Mouse (Mus musculus) neural tube, embryonic 14.5 days (tissue): ENCODE data around the gene Pgbd5. TPM values are rescaled to one million over a fixed set of nuclear protein-coding genes. Genes with fewer than 3 reads are reported as not detected.

Source experiments
- ATAC-seq: fragments of 200-750 bp; cut with Nextera tagmentation; 2 replicates; pipeline ENCODE4 v1.8.0; 2017; ENCODE audit warnings: low read depth, mild to moderate bottlenecking, moderate TSS enrichment, moderate library complexity
- H3K27ac ChIP-seq: fragments of 300-500 bp; sonication (generic); 2 replicates; pipeline ENCODE4 v1.5.1; 2014; ENCODE audit warnings: low read depth, mild to moderate bottlenecking, control low read depth, low read length, moderate library complexity, mixed read lengths
- H3K27me3 ChIP-seq: fragments of 300-500 bp; sonication (generic); 2 replicates; pipeline ENCODE4 v1.6.1; 2014; ENCODE audit warnings: low read length; ENCODE audit not compliant: control insufficient read depth, insufficient read depth
- H3K36me3 ChIP-seq: fragments of 300-500 bp; sonication (generic); 2 replicates; pipeline ENCODE4 v1.6.1; 2014; ENCODE audit warnings: low read length, mixed read lengths; ENCODE audit not compliant: control insufficient read depth, insufficient read depth
- H3K4me1 ChIP-seq: fragments of 300-500 bp; sonication (generic); 2 replicates; pipeline ENCODE4 v1.6.1; 2014; ENCODE audit warnings: low read length; ENCODE audit not compliant: control insufficient read depth, insufficient read depth
- H3K4me2 ChIP-seq: fragments of 300-500 bp; sonication (generic); 2 replicates; pipeline ENCODE4 v1.6.1; 2014; ENCODE audit warnings: mild to moderate bottlenecking, low read depth, low read length, control low read depth
- H3K4me3 ChIP-seq: fragments of 300-500 bp; sonication (generic); 2 replicates; pipeline ENCODE4 v1.5.1; 2014; ENCODE audit warnings: low read depth, low read length, control low read depth, mixed read lengths
- H3K9ac ChIP-seq: fragments of 300-500 bp; sonication (generic); replicated peaks from 2 replicates; pipeline ENCODE4 v1.6.1; 2014; ENCODE audit warnings: low read depth, mild to moderate bottlenecking, control low read depth, low read length, mixed read lengths
- H3K9me3 ChIP-seq: fragments of 300-500 bp; sonication (generic); 2 replicates; pipeline ENCODE4 v1.6.1; 2016; ENCODE audit warnings: low read length; ENCODE audit not compliant: control insufficient read depth
- WGBS: fragments of 180-500 bp; shearing (Covaris S2); extraction: QIAGEN DNeasy Blood & Tissue Kit; methylation state at CpG from one replicate; pipeline ENCODE4 v1.1.7; 2014; 5-methylcytosine and 5-hydroxymethylcytosine counted together
- polyA plus RNA-seq: library from polyadenylated mRNA; unstranded; fragments of >200 nt; fragmentation: Nextera tagmentation; extraction: Ambion mirVana; gene quantifications from 2 replicates; pipeline ENCODE4 v1.2.1, GENCODE M21; 2014

The Pgbd5 gene
- polyA plus RNA-seq, 1 experiment from 2014 or later: 17.1 TPM

- Histone ChIP-seq H3K9ac (no peak overlapping the region), H3K4me3 (no peak overlapping the region), H3K4me2 (no peak overlapping the region), H3K27me3 (no peaks in the 10 kb centered on the region), H3K36me3 (peaks cover 22% of the 10 kb centered on the region; the same call in 1 of the 2 replicates), H3K9me3 (no peaks in the 10 kb centered on the region), H3K27ac (no peak overlapping the region), H3K4me1 (no peaks in the 10 kb centered on the region)
- no peak for ATAC-seq
- 92% methylated on average over 3 of the region's 3 CpGs for WGBS
Observed at GRCm38 (mm10) chr8:124331094-124331493, 108.4 kb downstream of the Pgbd5 start.

- Histone ChIP-seq H3K4me2 (no peak overlapping the region), H3K36me3 (peaks cover 17% of the 10 kb centered on the region; the same call in 1 of the 2 replicates), H3K9ac (no peak overlapping the region), H3K9me3 (no peaks in the 10 kb centered on the region), H3K27me3 (no peaks in the 10 kb centered on the region), H3K4me1 (no peaks in the 10 kb centered on the region), H3K4me3 (no peak overlapping the region), H3K27ac (no peak overlapping the region)
- peak; percentile 84 for ATAC-seq
- 64% methylated on average over 2 of the region's 3 CpGs for WGBS
Observed at GRCm38 (mm10) chr8:124330433-124330832, 109.0 kb downstream of the Pgbd5 start.

- no peak overlapping the region for H3K4me3 ChIP-seq
- no peak overlapping the region for H3K27ac ChIP-seq
- peaks cover 12% of the 10 kb centered on the region; the same call in 1 of the 2 replicates for H3K36me3 ChIP-seq
- H3K9ac ChIP-seq: no peak overlapping the region
- H3K9me3 ChIP-seq: no peaks in the 10 kb centered on the region
- ATAC-seq: no peak
- 40% methylated on average over 10 of the region's 10 CpGs for WGBS
- H3K4me2 ChIP-seq: no peak overlapping the region
- H3K27me3 ChIP-seq: no peaks in the 10 kb centered on the region
- H3K4me1 ChIP-seq: no peaks in the 10 kb centered on the region
Observed at GRCm38 (mm10) chr8:124329690-124330089, 109.8 kb downstream of the Pgbd5 start.

- WGBS: 85% methylated on average over 7 of the region's 7 CpGs
Observed at GRCm38 (mm10) chr8:124328259-124328658, 111.2 kb downstream of the Pgbd5 start.

GRCm38 (mm10) chr8:124323356-124323755 lies 116.1 kb downstream of the Pgbd5 start:
- 0 out of 2 replicates have a peak, but pooled peaks cover 9% of the 10 kb centered on the region for H3K36me3 ChIP-seq
- H3K27ac ChIP-seq: no peak overlapping the region
- peaks cover 25% of the 10 kb centered on the region for H3K4me1 ChIP-seq
- H3K4me3 ChIP-seq: no peak overlapping the region
- WGBS: 92% methylated on average over 14 of the region's 14 CpGs
- no peak overlapping the region for H3K4me2 ChIP-seq
- no peaks in the 10 kb centered on the region for H3K27me3 ChIP-seq
- no peak for ATAC-seq
- no peak overlapping the region for H3K9ac ChIP-seq
- no peaks in the 10 kb centered on the region for H3K9me3 ChIP-seq

More at GRCm38 (mm10) chr8:124328259-124328658, 111.2 kb downstream of the Pgbd5 start:
- Histone ChIP-seq H3K9me3 (no peaks in the 10 kb centered on the region), H3K4me1 (no peaks in the 10 kb centered on the region), H3K27ac (no peak overlapping the region), H3K27me3 (no peaks in the 10 kb centered on the region), H3K4me2 (no peak overlapping the region), H3K4me3 (no peak overlapping the region), H3K9ac (no peak overlapping the region), H3K36me3 (0 out of 2 replicates have a peak, but pooled peaks cover 12% of the 10 kb centered on the region)
- ATAC-seq: no peak

- Histone ChIP-seq H3K9ac (no peak overlapping the region), H3K36me3 (0 out of 2 replicates have a peak, but pooled peaks cover 3% of the 10 kb centered on the region), H3K27me3 (no peaks in the 10 kb centered on the region), H3K4me2 (no peak overlapping the region), H3K4me3 (no peak overlapping the region), H3K27ac (peak overlapping the region; percentile 52; the same call in 1 of the 2 replicates), H3K4me1 (peaks cover 33% of the 10 kb centered on the region), H3K9me3 (no peaks in the 10 kb centered on the region)
- ATAC-seq: no peak
- 34% methylated on average over 12 of the region's 12 CpGs for WGBS
Observed at GRCm38 (mm10) chr8:124321227-124321840, 118.1 kb downstream of the Pgbd5 start.

- no peak overlapping the region for H3K4me3 ChIP-seq
- no peak overlapping the region for H3K27ac ChIP-seq
- 97% methylated on average over 4 of the region's 4 CpGs for WGBS
- H3K4me2 ChIP-seq: no peak overlapping the region
- no peaks in the 10 kb centered on the region for H3K27me3 ChIP-seq
- peaks cover 47% of the 10 kb centered on the region for H3K4me1 ChIP-seq
- no peak overlapping the region for H3K9ac ChIP-seq
- H3K9me3 ChIP-seq: no peaks in the 10 kb centered on the region
- no peak for ATAC-seq
- no peaks in the 10 kb centered on the region for H3K36me3 ChIP-seq
Observed at GRCm38 (mm10) chr8:124319316-124319652, 120.2 kb downstream of the Pgbd5 start.

Other genes with a start within 250 kb of the Pgbd5 start
- gene Galnt2, start 208.3 kb downstream of the Pgbd5 start, polyA plus RNA-seq: 55.8 and 57.7 TPM in 2 replicates
- 32.3 and 37.7 TPM in 2 replicates for gene Cog2, start 81.1 kb upstream of the Pgbd5 start, polyA plus RNA-seq
- 0.63 and 1.5 TPM in 2 replicates for gene Agt, start 130.0 kb upstream of the Pgbd5 start, polyA plus RNA-seq
- 0.26 and 0.36 TPM in 2 replicates for gene Capn9, start 136.5 kb upstream of the Pgbd5 start, polyA plus RNA-seq
- 21.9 and 25.2 TPM in 2 replicates for gene 2310022B05Rik, start 223.7 kb upstream of the Pgbd5 start, polyA plus RNA-seq